Mouse (Mus musculus): ENCODE measurements around the gene 4931400O07Rik.

The 4931400O07Rik gene

DNA sequence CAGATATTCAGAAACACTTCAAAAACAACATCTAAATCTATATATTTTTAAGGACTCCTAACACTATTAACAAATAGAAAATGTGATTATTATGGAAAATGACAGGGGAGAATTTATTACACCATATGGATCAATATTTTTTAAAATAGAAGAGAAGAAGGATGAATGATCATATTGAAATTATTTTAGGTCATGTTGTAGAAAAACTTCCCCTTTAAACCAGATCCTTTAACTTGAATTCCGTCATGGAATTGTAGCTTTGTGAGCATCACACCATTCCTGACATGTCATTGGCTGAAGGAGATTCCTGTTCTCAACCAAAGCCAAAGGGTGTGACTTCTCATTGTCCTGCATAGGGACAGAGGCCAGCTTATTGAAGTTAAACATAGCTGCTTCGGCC lies at the start of gene 4931400O07Rik:
TSS of gene 4931400O07Rik (plus strand) at position 301 of the 400 bp plus-strand sequence.
- no peak for DNase-seq (ENCODE audit: low read depth, low spot score)
